Mouse (Mus musculus): ENCODE measurements at regions not wholly inside any gene's neighbourhood (a gene's known extent, or its start where the extent isn't known, plus 50 kb on each side); places are given as distances from the start of the nearest gene placed in this dataset.

DNA sequence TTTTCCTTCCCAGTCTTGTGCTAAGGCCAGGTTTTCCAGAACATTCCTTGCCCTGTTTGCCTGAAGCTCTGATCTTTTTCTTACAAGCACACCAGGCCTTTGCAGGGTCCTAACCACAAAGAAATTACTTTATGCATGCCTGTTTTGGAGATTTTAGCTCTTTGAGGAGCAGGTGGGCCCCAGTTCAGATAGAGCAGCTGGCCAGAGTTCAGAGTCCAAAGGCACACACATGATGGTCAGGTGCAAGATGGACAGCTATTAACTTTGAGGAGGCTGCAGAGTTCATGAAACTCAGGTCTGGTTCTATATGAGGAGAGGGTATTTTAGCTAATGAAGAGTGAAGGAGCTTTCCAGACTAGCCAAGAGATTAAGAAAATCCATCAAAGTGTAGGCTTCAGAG lies 125.8 kb upstream of the Maf start:
- DNase-seq (ENCODE audit: extremely low spot score, low spot score): no peak

DNA sequence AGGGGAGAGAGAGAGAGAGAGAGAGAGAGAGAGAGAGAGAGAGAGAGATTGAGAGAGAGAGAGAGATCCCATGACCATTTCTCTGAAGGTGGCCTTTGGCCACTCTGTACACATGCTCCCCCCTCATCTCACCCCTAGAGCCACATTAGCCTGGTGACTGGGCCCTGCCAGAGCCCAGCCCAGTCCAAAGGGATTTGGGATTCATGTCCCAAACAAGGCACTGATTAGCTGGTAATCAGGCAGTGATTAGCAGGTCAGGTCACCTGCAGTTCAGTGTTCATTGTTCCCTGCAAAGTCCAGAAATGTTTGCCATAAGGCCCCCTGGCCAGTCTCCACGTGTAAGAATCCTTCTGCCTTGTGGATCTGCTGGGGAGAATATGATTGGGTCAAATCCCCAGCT lies 124.1 kb upstream of the Maf start:
- DNase-seq (ENCODE audit: extremely low spot score, low spot score): no peak

DNA sequence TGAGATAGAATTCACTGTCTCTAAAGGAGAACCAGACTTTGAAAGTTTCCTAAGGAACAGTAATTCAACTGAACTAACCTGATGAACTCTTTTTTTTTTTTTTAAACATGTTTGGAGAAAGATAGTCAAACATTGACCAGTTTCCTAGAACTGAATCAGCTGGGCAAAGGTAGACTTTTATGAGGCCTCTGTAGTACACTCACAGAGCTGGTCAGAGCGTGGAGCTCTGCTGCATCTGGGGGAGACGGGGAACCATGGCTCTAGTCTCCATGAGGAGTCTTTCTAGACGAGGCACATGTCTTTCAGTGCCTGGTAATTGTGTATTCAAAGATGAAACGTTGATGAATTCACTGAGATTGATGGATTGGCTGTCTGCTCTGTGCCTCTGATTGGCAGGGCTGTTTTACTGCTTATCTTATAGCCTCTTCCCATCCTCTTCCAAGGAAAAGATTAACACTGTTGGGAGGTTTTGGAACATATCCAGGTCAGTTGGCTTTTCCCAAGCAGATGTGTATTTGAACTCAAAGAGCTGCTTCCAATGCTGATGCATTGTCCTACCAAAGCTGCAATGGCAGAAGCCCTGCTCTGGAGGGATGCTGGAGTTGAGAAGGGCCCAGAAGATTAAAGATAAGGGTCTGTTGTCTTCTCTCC lies 122.5 kb upstream of the Maf start:
- DNase-seq (ENCODE audit: extremely low spot score, low spot score): no peak

DNA sequence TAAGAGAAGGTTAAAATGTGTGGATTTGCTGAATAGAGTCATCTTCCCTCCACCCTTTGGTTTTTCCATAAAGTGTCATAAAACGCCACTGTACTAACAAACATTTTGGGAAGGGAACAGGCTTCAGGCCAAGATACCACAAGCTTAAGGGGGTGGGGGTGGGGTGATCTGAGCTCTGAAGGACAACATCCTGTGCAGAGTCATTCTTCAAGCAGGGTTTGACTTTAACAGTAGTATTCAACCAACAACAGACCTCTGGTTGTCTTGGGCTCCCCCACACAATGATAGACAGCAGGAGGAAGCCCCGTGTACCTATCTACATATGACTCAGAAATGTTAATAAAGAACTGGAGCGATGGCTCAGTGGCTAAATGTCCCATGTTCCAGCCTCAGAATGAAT lies 118.9 kb upstream of the Maf start:
- no peak for DNase-seq (ENCODE audit: extremely low spot score, low spot score)

DNA sequence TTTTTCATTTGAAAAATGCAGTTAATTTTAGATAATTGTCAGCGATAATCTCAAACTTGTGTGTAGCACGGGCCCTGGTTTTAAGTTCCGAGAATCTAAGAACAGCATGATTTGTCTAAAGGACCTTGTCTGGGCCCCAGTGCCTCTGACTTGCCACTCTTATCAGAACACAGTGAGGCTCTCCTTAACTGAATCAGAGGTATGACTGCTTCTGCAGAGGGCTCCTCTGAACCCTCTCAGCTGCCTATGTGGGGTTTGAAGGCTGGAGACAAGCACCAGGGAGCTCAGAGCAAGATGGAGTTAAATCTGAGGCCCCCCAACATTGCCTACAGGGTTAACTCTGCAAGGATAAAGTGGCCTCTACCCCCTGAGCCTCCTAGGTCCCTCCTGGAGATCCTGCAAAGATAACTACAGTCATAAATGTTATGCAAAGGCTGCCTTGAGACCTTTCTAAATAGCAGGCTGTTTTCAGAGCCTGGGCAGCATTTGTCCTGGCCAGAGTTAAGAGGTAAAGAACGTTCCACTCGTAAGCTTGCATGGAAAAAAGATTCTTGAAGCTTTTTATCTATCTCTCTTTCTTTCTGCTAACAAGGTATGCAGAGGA lies 118.4 kb upstream of the Maf start:
- DNase-seq (ENCODE audit: extremely low spot score, low spot score): no peak

DNA sequence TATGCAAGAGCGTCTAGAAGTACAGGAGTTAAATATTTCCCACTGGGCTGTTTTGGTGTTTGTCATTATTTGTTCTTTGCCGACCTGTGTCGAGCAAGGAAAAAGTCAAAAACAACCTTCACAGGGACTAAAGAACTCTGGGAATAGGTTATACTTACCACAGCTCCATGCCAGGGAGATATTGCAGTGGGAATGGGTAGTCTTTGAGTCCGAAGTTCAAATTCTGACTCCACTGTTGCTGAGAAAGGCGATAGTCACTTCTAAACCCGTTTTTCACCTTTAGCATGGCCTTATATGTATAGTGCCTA lies 116.8 kb upstream of the Maf start:
- no peak for DNase-seq (ENCODE audit: extremely low spot score, low spot score)

DNA sequence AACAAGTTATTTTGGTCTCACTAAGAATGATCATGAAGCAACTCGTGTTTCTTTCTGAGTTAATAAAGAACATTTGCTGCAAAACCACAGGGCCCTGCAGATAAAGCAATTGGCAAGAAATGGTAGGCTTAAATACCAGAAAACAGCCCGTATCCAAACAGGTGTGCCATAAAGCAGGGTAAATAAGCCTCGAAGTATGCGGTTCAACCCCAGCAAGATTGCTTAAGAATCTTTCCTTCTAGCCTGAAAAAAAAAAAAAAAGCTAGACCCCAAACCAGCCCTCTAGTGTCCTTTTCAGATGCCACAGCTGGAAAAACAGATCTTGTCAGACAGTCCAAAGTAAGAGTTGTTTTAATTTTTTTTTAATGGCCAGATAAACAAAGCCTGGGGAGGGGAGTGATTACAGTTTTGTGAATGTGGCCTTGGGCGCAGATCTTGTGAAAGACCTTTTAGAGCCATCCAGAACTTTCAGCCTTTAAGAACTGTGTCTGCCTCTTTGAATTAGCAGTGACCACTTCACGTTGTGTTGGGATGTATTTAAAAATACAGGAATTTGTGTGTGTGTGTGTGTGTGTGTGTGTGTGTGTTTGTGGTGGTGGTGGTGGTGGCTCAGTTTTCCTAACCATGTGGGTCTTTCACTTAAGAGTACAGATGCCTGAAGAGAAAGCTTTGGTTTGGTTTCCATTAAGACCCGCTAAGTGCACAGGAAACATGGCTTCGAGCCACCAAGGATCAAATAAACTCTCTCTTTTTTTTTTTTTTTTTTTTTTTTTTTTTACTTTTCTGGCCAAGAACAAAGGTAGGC lies 116.3 kb upstream of the Maf start:
- DNase-seq (ENCODE audit: extremely low spot score, low spot score): no peak

DNA sequence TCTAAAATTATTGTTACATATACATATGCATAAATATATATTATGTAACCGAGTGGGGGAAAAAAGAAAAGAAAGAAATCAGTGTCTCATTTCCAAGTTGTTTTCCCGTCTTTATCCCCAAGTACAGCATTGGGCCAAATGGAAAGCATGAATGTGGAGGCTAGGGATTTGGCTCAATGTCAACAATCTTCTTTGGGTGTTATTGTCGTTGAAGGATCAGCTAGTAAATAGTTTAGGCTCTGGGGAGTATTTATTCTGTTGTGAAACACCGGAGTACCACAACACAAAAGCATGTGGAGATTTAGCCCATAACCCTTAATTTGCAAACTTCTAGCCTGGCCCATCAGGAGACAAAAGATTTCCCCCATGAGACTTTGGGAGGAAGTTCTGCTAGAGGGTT lies 105.8 kb upstream of the Maf start:
- no peak for DNase-seq (ENCODE audit: extremely low spot score, low spot score)

DNA sequence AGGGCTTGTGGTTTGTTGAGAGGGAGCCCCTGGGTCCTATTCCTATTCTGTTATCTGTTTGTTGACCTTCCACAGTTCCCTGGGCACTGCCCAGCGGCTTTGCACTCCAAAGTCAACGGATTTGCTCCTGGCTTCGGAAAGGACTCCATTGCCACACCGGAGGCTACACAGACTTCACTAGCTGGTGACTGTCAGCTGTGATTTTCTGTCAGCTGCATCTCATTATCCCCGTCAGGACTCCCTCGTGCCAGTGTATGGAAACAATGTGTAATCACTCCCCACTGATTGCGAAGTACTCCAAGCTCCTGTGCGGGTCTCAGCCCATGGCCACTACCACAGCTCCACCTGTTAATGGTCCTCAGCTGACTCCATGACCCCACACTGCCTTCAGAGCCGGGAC lies 99.0 kb upstream of the Maf start:
- no peak for DNase-seq (ENCODE audit: extremely low spot score, low spot score)

DNA sequence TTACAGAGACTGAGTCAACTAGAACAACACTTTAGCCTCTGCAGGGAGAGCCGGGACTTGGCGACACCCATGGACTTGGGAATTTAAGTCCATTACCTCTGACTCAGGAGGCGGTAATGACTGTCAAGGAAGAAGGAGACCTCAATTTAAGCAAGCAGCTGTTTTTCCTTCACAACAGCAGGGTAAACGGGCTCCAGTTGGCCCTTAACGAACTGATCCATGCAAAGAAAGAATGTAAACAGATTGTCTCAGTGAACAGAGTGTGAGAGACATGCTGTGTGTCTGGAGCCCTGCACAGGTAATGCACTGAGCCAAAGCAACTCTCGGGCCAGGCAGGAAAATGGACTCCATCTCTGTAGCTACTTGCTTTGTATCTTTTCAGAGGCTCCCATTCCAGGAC lies 98.5 kb upstream of the Maf start:
- no peak for DNase-seq (ENCODE audit: extremely low spot score, low spot score)

DNA sequence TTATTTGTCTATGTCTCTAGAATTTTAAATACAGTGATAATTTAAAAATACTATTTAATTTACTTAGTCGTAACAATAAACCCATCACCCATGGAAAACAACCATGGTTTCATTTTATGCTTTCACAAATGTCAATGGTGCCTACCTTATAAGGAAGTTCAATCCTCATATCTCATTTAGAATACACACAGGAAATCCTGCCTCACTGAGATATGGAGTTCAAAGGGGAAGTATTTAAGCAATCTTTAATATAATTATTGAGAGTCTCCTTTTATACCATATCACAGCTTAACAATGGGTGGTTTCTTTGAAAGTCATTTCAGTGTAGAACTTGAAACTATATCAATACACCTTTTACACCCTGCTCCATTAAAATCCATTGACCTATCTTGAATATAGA lies 86.0 kb upstream of the Maf start:
- no peak for DNase-seq (ENCODE audit: extremely low spot score, low spot score)

DNA sequence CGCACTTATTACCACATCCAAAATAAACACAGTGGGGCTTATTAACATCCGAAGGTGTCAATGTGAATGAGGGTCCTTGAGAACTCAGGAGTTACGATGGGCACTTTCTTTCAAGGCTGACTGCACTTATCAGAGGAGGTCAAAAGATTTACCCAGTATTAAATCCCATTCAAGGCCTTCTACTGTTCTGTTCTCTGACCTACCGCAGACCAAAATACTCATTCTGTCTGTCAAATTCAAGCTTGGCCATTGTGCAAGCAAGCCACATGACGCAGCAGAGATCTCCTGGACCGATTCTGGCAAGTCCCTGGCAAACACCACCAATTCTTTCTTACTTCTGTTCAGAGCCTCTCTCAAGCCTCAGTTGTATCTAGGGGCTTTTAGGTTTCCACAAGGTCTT lies 80.8 kb upstream of the Maf start:
- no peak for DNase-seq (ENCODE audit: extremely low spot score, low spot score)

DNA sequence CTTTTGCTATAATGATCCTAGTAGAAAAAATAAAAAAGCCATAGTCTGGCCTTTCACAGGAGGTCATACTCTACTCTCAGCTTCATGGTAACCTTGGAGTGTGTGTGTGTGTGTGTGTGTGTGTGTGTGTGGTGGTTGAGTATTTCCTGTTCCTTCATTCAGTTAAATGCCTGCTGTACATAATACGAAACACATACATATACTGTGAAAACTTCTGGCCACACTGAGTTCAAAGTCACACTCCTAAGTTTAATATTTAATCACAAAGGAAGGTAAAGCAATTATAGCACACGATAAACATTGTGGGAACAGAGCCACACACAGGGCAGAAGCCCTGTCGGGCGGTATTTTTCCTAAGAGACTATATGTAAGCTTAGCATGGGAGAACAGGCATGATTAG lies 78.6 kb upstream of the Maf start:
- DNase-seq (ENCODE audit: extremely low spot score, low spot score): no peak

DNA sequence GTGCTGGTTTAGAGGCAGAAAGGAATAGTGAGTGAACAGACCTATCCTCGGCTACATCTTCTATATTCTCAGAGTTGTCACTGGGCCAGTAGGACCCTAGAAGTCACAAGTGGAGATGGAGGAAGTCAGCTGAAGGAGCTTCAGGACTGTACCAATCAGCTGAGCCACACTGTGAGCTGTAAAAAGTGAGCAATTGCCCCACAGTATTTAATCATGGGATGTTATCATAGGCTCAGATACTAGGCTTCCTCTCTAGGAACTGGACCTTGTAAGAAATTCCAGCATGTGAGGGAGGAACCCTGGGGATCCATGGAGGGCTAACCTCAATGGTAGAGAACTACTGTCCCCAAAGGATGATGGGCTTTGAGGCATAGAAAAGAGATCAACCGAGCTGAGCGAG lies 78.2 kb upstream of the Maf start:
- no peak for DNase-seq (ENCODE audit: extremely low spot score, low spot score)

DNA sequence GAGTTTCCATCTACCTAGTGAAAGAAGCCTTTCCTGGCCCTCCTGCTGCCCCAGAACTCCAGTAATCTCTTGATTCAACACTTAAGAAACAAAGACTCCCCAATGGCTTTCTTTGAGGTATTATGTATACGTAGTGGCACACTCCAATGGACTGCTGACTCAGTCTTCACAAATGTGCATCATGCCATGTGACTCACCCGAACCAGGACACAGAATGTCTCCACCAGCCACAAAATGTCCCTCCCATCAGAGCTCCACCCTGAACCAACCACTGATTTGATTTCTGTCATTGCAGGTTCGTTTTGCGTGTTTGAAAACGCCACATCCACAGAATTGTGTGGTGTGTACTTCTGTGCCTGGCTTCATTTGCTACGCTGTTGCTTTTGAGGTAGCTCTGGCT lies 75.8 kb upstream of the Maf start:
- DNase-seq (ENCODE audit: extremely low spot score, low spot score): no peak

DNA sequence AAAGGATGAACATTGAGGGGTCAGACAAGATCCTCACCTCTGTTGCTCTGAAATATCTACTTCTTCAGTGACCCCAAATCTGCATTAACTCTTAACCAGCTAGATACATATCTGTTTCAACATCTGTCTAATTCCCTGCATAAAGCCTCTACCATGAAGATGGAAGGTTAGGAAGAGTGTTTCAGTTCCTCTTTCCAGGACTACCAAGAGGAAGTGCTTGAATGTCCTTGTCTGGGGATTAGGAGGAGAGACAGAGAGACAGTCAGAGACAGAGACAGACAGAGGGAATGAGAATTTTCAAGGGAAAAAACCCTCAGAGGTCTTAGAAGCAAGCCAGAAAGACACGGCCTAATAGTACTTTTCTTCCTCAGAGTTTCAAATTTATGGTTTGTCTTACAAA lies 70.8 kb upstream of the Maf start:
- no peak for DNase-seq (ENCODE audit: extremely low spot score, low spot score)

DNA sequence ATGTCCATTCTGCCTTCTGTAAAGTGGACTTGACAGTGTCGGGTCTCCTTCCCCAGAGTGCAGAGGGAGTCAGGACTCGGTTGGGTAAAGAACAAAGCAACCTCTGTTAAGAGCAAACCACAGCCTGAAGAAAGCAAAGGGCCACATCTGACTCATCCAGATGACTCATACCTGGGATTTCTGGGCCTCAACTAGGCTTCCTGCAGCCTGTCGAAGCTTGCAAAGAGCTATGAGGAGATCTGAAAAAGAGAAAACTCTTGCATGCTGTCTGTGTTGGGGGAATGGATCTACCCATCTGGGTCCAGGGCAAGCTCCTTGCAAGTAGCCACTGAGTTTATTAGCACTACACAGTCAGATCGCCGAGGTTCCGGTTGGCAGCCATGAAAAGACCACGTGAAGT lies 63.5 kb upstream of the Maf start:
- no peak for DNase-seq (ENCODE audit: extremely low spot score, low spot score)

DNA sequence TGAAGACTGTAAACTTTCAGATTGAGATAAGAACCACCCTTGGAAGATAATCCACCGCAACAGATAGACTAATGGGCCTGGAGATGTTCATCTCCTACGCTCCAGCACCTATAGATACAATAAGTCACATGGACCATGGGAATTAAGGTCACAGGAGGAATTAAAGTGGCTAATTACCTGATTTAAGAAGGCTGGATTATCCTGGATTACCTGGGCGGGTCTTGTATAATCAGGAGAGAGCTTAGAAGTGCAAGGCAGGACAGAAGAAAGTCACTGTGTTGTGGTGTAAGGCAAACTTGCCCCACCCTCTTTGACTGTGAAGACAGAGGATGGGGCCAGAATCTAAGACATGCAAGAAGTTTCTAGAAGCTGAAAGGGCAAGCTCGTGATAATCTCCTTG lies 61.0 kb upstream of the Maf start:
- DNase-seq (ENCODE audit: extremely low spot score, low spot score): no peak

DNA sequence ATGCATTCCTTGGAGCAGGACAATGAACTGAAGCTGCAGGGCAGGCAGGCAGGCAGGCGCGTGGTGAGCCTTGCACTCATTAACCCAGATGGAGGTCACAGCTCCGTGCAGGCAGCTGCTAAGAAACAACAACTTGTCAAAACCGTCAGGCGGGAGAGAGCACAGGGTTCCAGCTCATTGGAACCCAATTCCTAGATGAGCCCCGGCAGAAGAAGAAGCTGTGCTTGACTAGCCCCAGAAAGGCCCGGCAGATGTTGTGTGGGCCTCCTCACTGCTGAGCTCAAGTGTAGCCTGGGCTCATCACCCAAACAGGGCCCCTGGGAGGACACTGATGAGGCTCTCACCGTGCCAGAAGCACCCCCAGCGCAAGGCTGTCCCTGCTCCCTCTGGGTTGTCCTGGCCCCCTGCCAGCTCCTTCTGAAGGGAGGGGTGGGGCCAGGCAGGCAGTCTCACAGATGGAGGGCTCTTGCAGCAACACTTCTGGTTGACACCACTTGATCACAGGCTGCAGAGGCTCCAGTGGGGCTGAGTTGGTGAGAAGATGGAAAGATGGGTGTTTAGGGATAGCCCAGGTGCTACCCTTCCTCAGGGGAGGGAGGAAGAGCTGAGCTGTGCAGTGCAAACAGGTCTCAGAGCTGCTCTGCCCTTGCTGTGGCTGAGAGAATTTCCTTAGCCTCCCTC lies 58.8 kb upstream of the Maf start:
- DNase-seq (ENCODE audit: extremely low spot score, low spot score): peak; percentile 31

DNA sequence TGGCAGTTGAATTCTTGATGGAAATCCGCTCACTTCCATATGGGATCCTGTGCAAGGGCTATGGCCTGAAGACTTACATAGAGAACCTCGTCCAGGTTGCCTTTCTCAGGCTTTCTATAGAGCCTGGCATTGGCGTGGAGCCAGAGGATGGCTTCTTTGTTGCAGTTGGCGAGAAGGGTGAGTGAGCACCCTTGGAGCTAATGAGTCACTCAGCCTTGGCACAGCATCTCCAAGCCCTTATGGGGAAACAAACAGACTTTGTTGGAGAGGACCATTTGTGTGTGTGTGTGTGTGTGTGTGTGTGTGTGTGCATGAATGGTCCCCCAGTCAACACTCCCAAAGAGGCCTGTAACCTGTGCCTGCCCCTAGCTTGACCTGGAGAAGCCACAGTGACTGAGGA lies 57.0 kb upstream of the Maf start:
- no peak for DNase-seq (ENCODE audit: extremely low spot score, low spot score)

DNA sequence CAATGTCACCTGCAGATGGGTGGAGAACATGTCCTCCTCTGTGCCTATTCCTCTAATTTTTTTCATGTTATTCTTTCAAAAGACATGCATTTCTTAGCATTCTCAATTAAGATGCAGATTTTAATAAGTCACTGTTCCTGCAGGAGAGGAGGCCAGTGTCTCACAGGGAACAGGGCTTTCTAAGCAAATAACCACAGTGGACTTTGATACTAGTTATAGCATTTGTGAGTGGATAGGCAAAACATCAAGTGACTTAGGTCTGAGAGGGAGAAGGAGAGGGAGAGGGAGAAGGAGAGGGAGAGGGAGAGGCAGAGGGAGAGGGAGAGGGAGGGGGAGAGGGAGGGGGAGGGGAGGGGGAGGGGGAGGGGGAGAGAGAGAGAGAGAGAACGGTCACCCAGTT lies 50.4 kb upstream of the Maf start:
- no peak for DNase-seq (ENCODE audit: extremely low spot score, low spot score)

All from neural tube, embryonic 10.5 days (tissue).